Mouse (Mus musculus) ES-Bruce4 (cell line): ENCODE measurements at regions not wholly inside any gene's neighbourhood (a gene's known extent, or its start where the extent isn't known, plus 50 kb on each side); places are given as distances from the start of the nearest gene placed in this dataset.

Experiments
- CTCF ChIP-seq: IDR thresholded peaks from one replicate; pipeline ENCODE4 v1.8.1; 2011; ENCODE audit warnings: low read depth, low read length
- POLR2A ChIP-seq: IDR thresholded peaks from one replicate; pipeline ENCODE4 v1.8.1; 2011; ENCODE audit warnings: low read length; ENCODE audit not compliant: insufficient read depth

DNA sequence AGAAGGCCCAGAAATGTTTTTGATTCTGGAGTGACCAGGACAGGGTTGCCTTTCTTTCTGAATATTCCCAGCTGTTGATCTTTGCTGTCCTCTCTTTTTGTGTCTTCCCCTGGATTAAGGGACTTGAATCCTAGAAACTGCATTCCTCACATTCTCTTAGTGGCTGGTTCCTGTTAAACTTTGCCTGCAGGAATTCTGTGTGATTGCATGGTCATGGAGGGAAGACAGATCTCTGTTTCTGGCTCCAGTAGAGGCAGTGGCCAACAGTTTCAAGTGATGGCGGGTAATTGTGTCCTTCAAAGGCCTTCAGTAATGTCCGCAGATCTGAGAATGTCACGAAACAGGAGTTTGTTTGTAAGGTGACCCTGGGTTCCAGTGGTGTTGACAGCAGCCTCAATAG is 410.1 kb upstream of the Mmadhc start:
- no peak for TF ChIP-seq CTCF
- TF ChIP-seq POLR2A, result no peak
